Mouse (Mus musculus) limb, embryonic 13.5 days (tissue): ENCODE measurements around the gene Syne1. TPM values are rescaled to one million over a fixed set of nuclear protein-coding genes. Genes with fewer than 3 reads are reported as not detected.
A peak's percentile ranks its signal among the peaks of the same experiment; 100 is the strongest.

Experiments used
- ATAC-seq: fragments of 200-750 bp; cut with Nextera tagmentation; 2 replicates; pipeline ENCODE4 v1.8.0; 2017; ENCODE audit warnings: low read depth, moderate number of reproducible peaks, moderate TSS enrichment; ENCODE audit not compliant: low FRiP score
- H3K27ac ChIP-seq: fragments of 300-500 bp; sonication (generic); 2 replicates; pipeline ENCODE4 v1.5.1; 2015; ENCODE audit warnings: inconsistent platforms, mild to moderate bottlenecking, moderate library complexity
- H3K27me3 ChIP-seq: fragments of 300-500 bp; sonication (generic); 2 replicates; pipeline ENCODE4 v1.6.1; 2015; ENCODE audit warnings: mild to moderate bottlenecking, inconsistent platforms
- H3K36me3 ChIP-seq: fragments of 300-500 bp; sonication (generic); 2 replicates; pipeline ENCODE4 v1.6.1; 2015; ENCODE audit warnings: inconsistent platforms, mild to moderate bottlenecking, moderate library complexity
- H3K4me1 ChIP-seq: fragments of 300-500 bp; sonication (generic); 2 replicates; pipeline ENCODE4 v1.6.1; 2015; ENCODE audit warnings: inconsistent platforms
- H3K4me2 ChIP-seq: fragments of 300-500 bp; sonication (generic); replicated peaks from 2 replicates; pipeline ENCODE4 v1.6.1; 2015; ENCODE audit warnings: inconsistent platforms, mild to moderate bottlenecking, moderate library complexity
- H3K4me3 ChIP-seq: fragments of 300-500 bp; sonication (generic); 2 replicates; pipeline ENCODE4 v1.5.1; 2015; ENCODE audit warnings: moderate library complexity, mild to moderate bottlenecking, inconsistent platforms
- H3K9ac ChIP-seq: fragments of 300-500 bp; sonication (generic); 2 replicates; pipeline ENCODE4 v1.6.1; 2015; ENCODE audit warnings: mild to moderate bottlenecking, inconsistent platforms
- H3K9me3 ChIP-seq: fragments of 300-500 bp; sonication (generic); 2 replicates; pipeline ENCODE4 v1.6.1; 2016; ENCODE audit warnings: inconsistent platforms
- WGBS: fragments of 180-500 bp; shearing (Covaris S2); methylation state at CpG from one replicate; pipeline ENCODE4 v1.1.7; 2015; 5-methylcytosine and 5-hydroxymethylcytosine counted together
- polyA plus RNA-seq: library from polyadenylated mRNA; unstranded; fragments of >200 nt; fragmentation: Nextera tagmentation; extraction: Ambion mirVana; gene quantifications from 2 replicates; pipeline ENCODE4 v1.2.1, GENCODE M21; 2015

The Syne1 gene
- polyA plus RNA-seq, 1 experiment from 2014 or later: 6.5 TPM

DNA sequence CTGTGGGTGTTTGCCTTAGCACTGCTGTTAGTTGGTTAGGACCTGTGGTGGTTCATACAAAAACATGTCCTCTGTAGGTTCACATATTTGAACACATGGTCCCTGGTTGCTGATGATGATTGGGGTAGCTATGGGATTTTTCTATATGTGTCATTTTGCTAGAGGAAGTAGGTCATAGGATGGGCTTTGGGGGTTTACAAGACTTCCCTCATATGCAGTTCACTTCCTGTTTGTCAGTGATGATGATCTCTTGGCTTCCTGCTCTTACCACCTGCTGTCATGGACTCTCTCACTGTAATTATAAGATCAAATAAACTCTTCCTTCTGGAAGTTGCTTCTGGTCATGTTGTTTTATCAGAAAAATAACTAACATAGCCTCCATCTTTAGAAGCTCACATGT lies 7.5 kb upstream of the Syne1 start:
- H3K4me3 ChIP-seq: no peak overlapping the region
- no peak overlapping the region for H3K27ac ChIP-seq
- ATAC-seq: no peak
- no peaks in the 10 kb centered on the region for H3K9me3 ChIP-seq
- H3K27me3 ChIP-seq: no peaks in the 10 kb centered on the region
- H3K36me3 ChIP-seq: no peaks in the 10 kb centered on the region
- H3K9ac ChIP-seq: no peak overlapping the region
- no peaks in the 10 kb centered on the region for H3K4me1 ChIP-seq
- no peak overlapping the region for H3K4me2 ChIP-seq

DNA sequence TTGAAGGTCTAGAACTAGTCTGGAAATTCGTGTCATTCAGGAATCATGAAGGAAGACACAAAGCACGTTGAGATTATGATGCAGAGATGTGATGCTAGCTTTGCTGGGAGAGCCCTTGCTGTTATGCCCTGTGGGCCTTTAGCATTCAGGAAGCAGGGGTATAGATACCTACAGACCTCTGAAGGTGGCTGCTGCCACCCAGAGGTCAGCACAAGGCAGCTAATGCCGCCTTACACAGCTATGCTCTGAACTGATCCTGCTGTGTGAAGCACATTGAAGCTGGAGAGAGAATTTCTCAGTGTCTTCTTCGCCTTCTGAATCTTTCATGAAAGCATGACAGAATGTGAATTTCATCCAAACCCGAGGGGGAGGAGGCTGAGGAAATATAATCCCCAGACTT lies 3.7 kb upstream of the Syne1 start:
- Histone ChIP-seq H3K4me2 (no peak overlapping the region), H3K27ac (no peak overlapping the region), H3K36me3 (no peaks in the 10 kb centered on the region), H3K4me3 (no peak overlapping the region), H3K4me1 (peaks cover 8% of the 10 kb centered on the region), H3K27me3 (peaks cover 16% of the 10 kb centered on the region), H3K9me3 (no peaks in the 10 kb centered on the region), H3K9ac (no peak overlapping the region)
- WGBS: 26% methylated on average over 5 of the region's 5 CpGs
- ATAC-seq: no peak

DNA sequence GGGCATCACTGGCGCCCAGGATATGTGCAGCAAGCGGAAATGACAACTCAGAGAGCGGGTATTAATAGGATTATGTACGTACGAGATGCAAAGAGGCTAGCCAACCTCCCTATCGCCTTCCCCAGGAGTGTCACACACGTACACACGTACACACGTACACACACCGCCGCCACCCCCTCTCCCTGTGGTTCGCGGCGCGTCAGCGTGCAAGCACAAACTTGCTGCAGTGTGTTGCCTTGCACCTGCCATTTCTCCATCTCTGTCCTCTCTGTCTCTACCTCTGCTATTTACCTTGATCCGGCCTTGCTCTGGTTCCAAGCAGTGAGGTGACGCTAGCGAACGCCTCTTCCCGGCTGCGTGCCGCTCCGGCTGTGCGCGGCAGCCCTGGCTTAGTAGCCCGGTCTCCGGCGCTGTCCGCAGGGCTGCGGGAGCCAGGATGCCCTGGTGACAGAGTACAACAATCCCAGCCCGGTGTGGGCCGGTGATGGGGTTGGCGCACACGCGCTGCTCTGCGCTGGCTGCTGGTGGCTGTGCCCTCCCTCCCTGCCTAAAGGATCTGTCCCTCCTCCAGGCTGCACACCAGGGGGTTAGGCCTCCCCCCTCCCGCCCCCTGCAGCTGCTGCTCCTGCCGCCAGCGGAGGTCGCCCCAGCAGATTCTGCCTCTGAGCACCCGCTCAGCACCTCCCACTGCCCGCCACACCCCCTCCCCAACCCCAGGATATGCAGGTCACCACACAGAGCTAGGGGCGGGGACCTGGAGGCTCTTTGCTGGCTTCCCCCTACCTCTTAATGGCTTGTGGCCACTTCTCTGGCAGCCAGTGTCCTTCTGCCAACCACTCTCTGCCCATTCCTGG lies 887 bp downstream of the Syne1 start:
- Histone ChIP-seq H3K27ac (no peak overlapping the region), H3K4me2 (peak overlapping the region; percentile 93), H3K9ac (peak overlapping the region; percentile 62), H3K9me3 (no peaks in the 10 kb centered on the region), H3K27me3 (peaks cover 25% of the 10 kb centered on the region), H3K4me3 (peak overlapping the region; percentile 51), H3K36me3 (no peaks in the 10 kb centered on the region), H3K4me1 (peaks cover 10% of the 10 kb centered on the region)
- peak; percentile 76 for ATAC-seq
- WGBS: 1% methylated on average over 41 of the region's 44 CpGs

DNA sequence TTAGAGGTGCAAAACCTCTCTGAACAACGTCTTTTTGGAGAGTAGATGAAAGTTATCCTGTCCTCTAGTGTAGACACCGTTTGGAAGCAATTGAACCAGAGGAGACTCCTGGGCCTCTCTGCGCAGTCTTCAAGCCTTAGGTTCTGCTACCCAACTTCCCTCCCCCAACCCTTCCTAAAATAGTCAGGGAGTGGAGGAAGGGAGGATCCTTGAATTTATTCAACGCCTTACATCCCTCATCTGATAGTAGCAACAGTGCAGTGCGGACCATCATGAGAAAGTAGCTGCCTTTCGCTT lies 1.5 kb downstream of the Syne1 start:
- Histone ChIP-seq H3K9ac (0 out of 2 replicates have a peak overlapping the region, but pooled peaks have one; percentile 62), H3K27me3 (peaks cover 25% of the 10 kb centered on the region), H3K36me3 (no peaks in the 10 kb centered on the region), H3K4me1 (peaks cover 10% of the 10 kb centered on the region), H3K4me3 (peak overlapping the region; percentile 51), H3K4me2 (peak overlapping the region; percentile 93), H3K9me3 (no peaks in the 10 kb centered on the region), H3K27ac (no peak overlapping the region)
- ATAC-seq: no peak
- 10% methylated on average over 6 of the region's 6 CpGs for WGBS

DNA sequence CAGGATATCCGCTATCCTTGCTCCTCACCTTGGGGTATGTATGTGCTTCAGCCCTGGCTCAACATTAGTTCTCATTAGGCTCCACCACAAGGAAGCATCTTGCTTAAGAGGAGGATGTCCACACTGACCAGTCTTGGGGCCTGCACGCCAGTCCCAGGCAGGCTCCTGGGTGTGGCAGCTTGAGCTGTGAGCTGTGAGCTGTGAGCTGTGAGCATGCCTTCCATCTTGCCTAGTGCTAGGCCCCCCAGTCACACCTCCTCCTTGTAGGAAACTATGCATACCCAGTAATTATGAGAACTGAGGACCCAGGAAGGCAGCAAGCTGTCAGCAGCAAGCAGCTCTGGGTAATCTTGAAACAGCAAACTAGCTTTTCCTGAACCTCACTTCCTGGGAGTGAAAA lies 2.6 kb downstream of the Syne1 start:
- Histone ChIP-seq H3K4me3 (no peak overlapping the region), H3K9ac (no peak overlapping the region), H3K36me3 (no peaks in the 10 kb centered on the region), H3K4me1 (peaks cover 10% of the 10 kb centered on the region), H3K27me3 (peaks cover 25% of the 10 kb centered on the region), H3K4me2 (no peak overlapping the region), H3K27ac (no peak overlapping the region), H3K9me3 (no peaks in the 10 kb centered on the region)
- ATAC-seq: no peak
- 71% methylated on average over 2 of the region's 2 CpGs for WGBS

DNA sequence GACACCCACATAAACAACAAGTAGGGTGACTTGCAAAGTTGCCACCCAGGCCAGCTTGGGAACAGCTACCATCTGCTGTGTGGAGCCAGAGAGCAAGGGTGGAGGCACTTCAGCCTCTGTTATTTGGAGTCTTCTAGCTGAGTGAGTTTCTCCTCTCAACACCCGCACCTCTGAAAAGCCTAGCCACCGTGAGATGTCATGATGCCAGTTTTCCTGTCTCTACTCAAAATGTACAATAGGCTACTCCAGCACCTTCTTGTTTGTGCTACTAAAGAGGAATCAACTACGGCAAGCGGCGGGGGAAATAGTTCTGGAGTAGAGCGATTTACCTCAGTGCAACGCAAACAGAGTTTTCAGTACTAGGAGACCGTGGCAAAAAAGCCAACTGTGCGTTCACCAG lies 3.5 kb downstream of the Syne1 start:
- H3K9me3 ChIP-seq: no peaks in the 10 kb centered on the region
- ATAC-seq: no peak
- H3K4me1 ChIP-seq: peaks cover 10% of the 10 kb centered on the region
- no peak overlapping the region for H3K9ac ChIP-seq
- peaks cover 24% of the 10 kb centered on the region for H3K27me3 ChIP-seq
- no peaks in the 10 kb centered on the region for H3K36me3 ChIP-seq
- no peak overlapping the region for H3K4me2 ChIP-seq
- no peak overlapping the region for H3K27ac ChIP-seq
- no peak overlapping the region for H3K4me3 ChIP-seq
- 90% methylated on average over 9 of the region's 9 CpGs for WGBS

DNA sequence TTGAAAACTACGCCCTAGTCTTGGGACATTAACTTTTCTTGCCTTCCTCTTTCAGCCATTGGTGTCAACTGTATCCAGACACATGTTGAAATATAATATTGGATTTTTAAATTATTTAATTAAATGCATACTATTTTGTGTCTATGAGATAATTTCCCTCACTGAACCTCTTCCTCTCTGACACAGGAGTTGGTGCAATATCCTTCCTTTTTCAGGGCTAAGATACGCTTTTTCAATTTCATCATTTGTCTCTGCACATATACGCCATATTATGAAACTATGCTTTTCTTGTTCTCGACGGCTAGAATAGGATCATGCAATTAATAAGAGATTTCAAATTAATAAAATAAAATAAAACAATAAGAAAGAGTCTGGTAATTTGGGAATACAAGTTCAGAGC lies 4.9 kb downstream of the Syne1 start:
- no peaks in the 10 kb centered on the region for H3K36me3 ChIP-seq
- H3K4me1 ChIP-seq: peaks cover 10% of the 10 kb centered on the region
- H3K27me3 ChIP-seq: peaks cover 21% of the 10 kb centered on the region
- H3K4me2 ChIP-seq: no peak overlapping the region
- no peak overlapping the region for H3K9ac ChIP-seq
- H3K4me3 ChIP-seq: no peak overlapping the region
- H3K9me3 ChIP-seq: no peaks in the 10 kb centered on the region
- no peak overlapping the region for H3K27ac ChIP-seq
- WGBS: 95% methylated on average over 5 of the region's 5 CpGs
- ATAC-seq: no peak

DNA sequence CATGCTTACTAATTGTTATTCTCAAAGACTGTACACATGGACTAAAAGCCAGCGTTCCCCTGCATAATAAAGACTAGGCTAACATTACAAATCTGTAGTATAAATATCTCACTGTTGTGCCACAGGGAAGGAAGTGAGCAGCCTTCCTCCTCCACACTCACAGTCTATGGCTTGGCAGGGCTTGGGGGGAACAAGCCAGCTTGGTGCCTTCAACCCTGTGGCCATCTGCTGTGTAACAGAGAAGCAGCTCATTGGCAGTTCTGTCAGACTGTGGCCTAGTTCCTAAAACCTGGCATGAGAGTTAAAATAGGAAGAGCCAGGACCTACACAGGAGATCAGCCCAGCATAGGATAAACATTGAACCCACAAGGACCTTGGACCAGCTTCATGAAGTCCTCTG lies 23.0 kb downstream of the Syne1 start:
- 94% methylated on average over 1 of the region's 1 CpGs for WGBS
- H3K4me3 ChIP-seq: no peak overlapping the region
- H3K4me2 ChIP-seq: no peak overlapping the region
- H3K27me3 ChIP-seq: no peaks in the 10 kb centered on the region
- H3K9me3 ChIP-seq: no peaks in the 10 kb centered on the region
- H3K27ac ChIP-seq: no peak overlapping the region
- H3K4me1 ChIP-seq: no peaks in the 10 kb centered on the region
- H3K9ac ChIP-seq: no peak overlapping the region
- H3K36me3 ChIP-seq: no peaks in the 10 kb centered on the region
- no peak for ATAC-seq

DNA sequence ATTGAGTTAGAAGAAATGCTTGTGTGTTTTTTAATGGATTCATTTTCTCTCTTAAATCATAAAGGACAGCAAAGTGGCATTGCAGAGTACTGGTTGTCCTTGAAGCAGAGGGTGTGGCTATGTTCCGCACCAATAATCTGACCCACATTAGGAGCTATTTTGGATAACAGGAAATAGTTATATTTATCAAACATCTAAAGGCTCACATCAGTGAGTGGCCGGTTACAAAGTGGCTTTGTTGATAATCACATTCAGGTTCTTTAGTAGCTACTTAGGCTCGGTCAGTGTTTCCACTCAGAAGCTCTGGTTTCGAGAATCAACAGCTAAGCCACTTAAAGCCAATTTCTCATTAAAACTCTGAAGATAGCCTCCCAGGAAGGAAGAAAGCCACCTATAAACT lies 23.6 kb downstream of the Syne1 start:
- Histone ChIP-seq H3K27me3 (no peaks in the 10 kb centered on the region), H3K9ac (no peak overlapping the region), H3K36me3 (no peaks in the 10 kb centered on the region), H3K4me2 (no peak overlapping the region), H3K27ac (no peak overlapping the region), H3K4me1 (no peaks in the 10 kb centered on the region), H3K9me3 (no peaks in the 10 kb centered on the region), H3K4me3 (no peak overlapping the region)
- ATAC-seq: no peak
- 69% methylated on average over 4 of the region's 4 CpGs for WGBS

DNA sequence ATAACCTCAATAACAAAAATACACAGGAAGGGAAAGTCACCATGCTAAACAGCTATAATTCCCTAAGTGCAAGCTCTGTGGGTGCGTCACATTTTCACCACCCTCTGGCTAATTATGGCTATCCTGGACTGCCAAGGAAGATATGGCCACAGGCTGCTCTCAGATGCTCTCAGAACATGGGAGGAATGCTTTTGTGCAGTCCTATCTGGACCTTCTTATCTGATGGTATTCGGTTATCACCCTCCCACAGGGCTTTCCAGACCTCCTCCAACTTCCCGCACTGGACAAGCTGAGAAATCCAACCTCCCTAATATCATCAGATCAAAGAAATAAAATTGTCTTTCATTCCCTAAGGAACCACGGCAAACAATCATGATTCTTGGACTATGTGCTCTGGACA lies 28.4 kb downstream of the Syne1 start:
- H3K27me3 ChIP-seq: no peaks in the 10 kb centered on the region
- no peaks in the 10 kb centered on the region for H3K4me1 ChIP-seq
- WGBS: 80% methylated on average over 4 of the region's 4 CpGs
- ATAC-seq: no peak
- H3K27ac ChIP-seq: no peak overlapping the region
- no peaks in the 10 kb centered on the region for H3K36me3 ChIP-seq
- H3K9ac ChIP-seq: no peak overlapping the region
- no peaks in the 10 kb centered on the region for H3K9me3 ChIP-seq
- H3K4me3 ChIP-seq: no peak overlapping the region
- H3K4me2 ChIP-seq: no peak overlapping the region

DNA sequence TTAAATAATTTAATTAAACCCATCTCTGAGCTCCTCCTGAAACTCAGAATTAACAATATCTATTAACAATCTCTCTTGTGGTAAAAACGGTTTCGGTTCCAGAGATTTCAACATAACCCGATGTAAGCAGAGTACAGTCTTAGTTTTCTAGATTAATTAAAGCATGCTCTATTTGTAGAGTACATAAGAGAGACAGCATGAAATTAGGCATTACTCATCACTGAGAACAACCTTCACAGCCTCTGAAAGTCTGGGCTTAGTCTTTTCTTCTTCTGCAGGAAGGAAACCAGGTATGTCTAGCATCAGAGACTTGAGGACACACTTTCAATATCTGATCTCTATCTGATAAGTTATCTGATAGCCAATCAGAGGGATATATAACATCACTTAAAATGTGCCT lies 29.0 kb downstream of the Syne1 start:
- H3K9me3 ChIP-seq: no peaks in the 10 kb centered on the region
- no peak overlapping the region for H3K27ac ChIP-seq
- no peak overlapping the region for H3K4me3 ChIP-seq
- no peak overlapping the region for H3K9ac ChIP-seq
- no peaks in the 10 kb centered on the region for H3K36me3 ChIP-seq
- no peaks in the 10 kb centered on the region for H3K27me3 ChIP-seq
- WGBS: 92% methylated on average over 3 of the region's 3 CpGs
- H3K4me2 ChIP-seq: no peak overlapping the region
- no peak for ATAC-seq
- no peaks in the 10 kb centered on the region for H3K4me1 ChIP-seq

DNA sequence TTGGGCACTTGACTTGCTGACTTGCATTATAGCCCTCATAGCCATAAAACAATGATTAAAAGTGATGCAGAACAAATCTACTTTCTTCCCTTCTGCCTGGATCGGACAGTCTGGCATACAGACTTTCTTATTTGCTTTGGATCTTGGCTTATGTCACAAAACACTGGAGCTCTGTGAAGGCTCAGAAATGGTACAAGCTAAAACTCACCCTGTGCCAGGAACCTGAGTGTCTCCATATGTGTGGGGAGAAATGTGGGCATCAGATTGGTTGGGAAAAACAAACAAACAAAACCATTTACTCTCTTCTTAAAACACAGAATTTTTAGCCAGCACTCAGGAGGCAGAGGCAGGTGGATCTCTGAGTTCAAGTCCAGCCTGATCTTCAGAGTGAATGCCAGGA lies 30.6 kb downstream of the Syne1 start:
- H3K4me1 ChIP-seq: no peaks in the 10 kb centered on the region
- H3K36me3 ChIP-seq: no peaks in the 10 kb centered on the region
- ATAC-seq: no peak
- H3K9me3 ChIP-seq: no peaks in the 10 kb centered on the region
- no peak overlapping the region for H3K4me2 ChIP-seq
- WGBS: 70% methylated on average over 1 of the region's 1 CpGs
- no peak overlapping the region for H3K27ac ChIP-seq
- H3K9ac ChIP-seq: no peak overlapping the region
- H3K27me3 ChIP-seq: no peaks in the 10 kb centered on the region
- no peak overlapping the region for H3K4me3 ChIP-seq

DNA sequence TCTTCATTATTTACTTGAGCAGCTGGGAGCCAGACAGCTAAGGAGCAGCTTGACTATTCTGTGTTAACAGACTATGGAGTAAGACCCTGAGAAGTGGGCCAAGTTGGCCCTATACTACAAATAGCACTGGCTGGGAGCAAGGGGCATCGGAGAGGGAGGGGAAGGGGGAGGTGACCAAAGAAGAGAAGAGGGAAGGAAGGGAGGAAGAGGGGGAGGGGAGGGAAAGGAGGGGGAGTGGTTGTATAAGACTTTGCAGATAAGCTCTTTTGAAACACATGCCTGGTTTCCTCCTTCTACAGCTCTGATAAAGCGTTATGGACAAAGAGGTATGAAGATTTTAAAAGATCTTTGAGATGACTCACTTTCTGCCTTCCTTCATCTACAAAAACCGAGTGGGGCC lies 36.0 kb downstream of the Syne1 start:
- Histone ChIP-seq H3K9ac (no peak overlapping the region), H3K4me1 (no peaks in the 10 kb centered on the region), H3K27ac (no peak overlapping the region), H3K27me3 (no peaks in the 10 kb centered on the region), H3K9me3 (no peaks in the 10 kb centered on the region), H3K36me3 (no peaks in the 10 kb centered on the region), H3K4me3 (no peak overlapping the region), H3K4me2 (no peak overlapping the region)
- 21% methylated on average over 3 of the region's 3 CpGs for WGBS
- no peak for ATAC-seq
